ENCODE assay signal across 24 mouse cellular contexts in the genomic region with DNA sequence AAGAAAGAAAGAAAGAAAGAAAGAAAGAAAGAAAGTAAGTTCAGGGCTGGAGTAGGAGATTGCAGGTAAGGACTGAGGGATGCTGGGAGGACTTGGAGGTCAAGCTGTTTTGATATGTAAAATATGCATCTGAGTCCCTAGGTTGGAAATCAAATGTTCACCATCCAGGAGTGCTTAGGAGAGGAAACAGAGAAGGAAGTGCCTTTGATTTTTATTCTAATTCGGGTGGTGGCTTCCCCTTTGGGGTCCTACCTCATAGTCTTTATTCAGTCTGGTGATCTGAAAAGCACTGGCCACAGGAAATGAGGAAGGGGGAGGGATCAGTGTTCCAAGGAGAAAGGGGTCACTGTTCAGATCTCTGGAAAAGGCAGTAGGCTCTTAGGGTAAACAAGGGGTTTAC. TPM values are rescaled to one million over a fixed set of nuclear protein-coding genes. Genes with fewer than 3 reads are reported as not detected.
DNase-seq lines count a peak whose midpoint lies in the region; ATAC-seq lines count a peak whose summit lies in the region.
"Had no signal": no experiment of that assay in that cellular context is flagged by ENCODE, and none has a peak within 500 bp of the region (broad histone marks: within the 10 kb centered on the region; RNA-seq: fewer than 3 reads in every experiment).

No protein-coding gene starts in this region.

- no peaks in the 10 kb centered on the region for H3K36me3 ChIP-seq in hindbrain, embryonic 11.5 days (ENCODE audit: control insufficient read depth, insufficient read depth, low read length)
- H3K36me3 ChIP-seq: embryonic facial prominence, embryonic 13.5 days; embryonic facial prominence, embryonic 15.5 days; forebrain, embryonic 10.5 days; forebrain, embryonic 12.5 days; G1E had no signal

- no peaks in the 10 kb centered on the region for H3K27me3 ChIP-seq in hindbrain, embryonic 11.5 days (ENCODE audit: control insufficient read depth, insufficient read depth, low read length)
- H3K27me3 ChIP-seq: embryonic facial prominence, embryonic 13.5 days; embryonic facial prominence, embryonic 15.5 days; forebrain, embryonic 12.5 days; Patski had no signal

- ATAC-seq in hindbrain, embryonic 11.5 days (ENCODE audit: low FRiP score), result no peak
- ATAC-seq: activated CD4-positive, CD25-positive, alpha-beta regulatory T cell, adult 4 months; forebrain, embryonic 14.5 days; forebrain, embryonic 16.5 days; Patski had no signal

- 67% methylated on average over 1 of the region's 1 CpGs for WGBS in hindbrain, embryonic 11.5 days

- H3K27ac ChIP-seq in hindbrain, embryonic 11.5 days (ENCODE audit: low read depth, low read length), result no peak overlapping the region
- H3K27ac ChIP-seq: embryonic facial prominence, embryonic 13.5 days; embryonic facial prominence, embryonic 15.5 days; forebrain, embryonic 10.5 days; forebrain, embryonic 12.5 days had no signal

- DNase-seq in ES-CJ7 (ENCODE audit: low read depth, low spot score) (peak; percentile 91), R1 (ENCODE audit: low read depth, low spot score) (peak; percentile 96)
- DNase-seq in gastrocnemius, adult 18-20 months (ENCODE audit: low spot score), result no peak
- DNase-seq in left cerebral cortex, postnatal 4 days, result no peak
- no peak for DNase-seq in hindbrain, embryonic 11.5 days (ENCODE audit: low spot score)
- DNase-seq: adrenal gland, adult 8-10 months; adrenal gland, postnatal 14 days; adrenal gland, postnatal 36 days; cerebellum, adult 11-12 months; cerebellum, adult 2 months; cerebellum, adult 9-10 months; cerebellum, postnatal 10 days; cerebellum, postnatal 36 days; embryo, embryonic 11 days had no signal

- no peak overlapping the region for H3K4me2 ChIP-seq in hindbrain, embryonic 11.5 days (replicated peaks; ENCODE audit: low read depth, low read length)
- H3K4me2 ChIP-seq: embryonic facial prominence, embryonic 13.5 days; embryonic facial prominence, embryonic 15.5 days; forebrain, embryonic 12.5 days had no signal

- no peaks in the 10 kb centered on the region for H3K4me1 ChIP-seq in hindbrain, embryonic 11.5 days (replicated peaks; ENCODE audit: control insufficient read depth, insufficient read depth, low read length)
- H3K4me1 ChIP-seq: embryonic facial prominence, embryonic 13.5 days; embryonic facial prominence, embryonic 15.5 days; forebrain, embryonic 10.5 days; forebrain, embryonic 12.5 days had no signal

- intact Hi-C loops in left cerebral cortex, postnatal 4 days (cut with DNase I), result no loop called here

- no peak overlapping the region for H3K4me3 ChIP-seq in hindbrain, embryonic 11.5 days (ENCODE audit: low read depth, low read length)
- H3K4me3 ChIP-seq: embryonic facial prominence, embryonic 13.5 days; embryonic facial prominence, embryonic 15.5 days; erythroblast, embryonic 14.5 days; forebrain, embryonic 10.5 days; forebrain, embryonic 12.5 days had no signal

- H3K9me3 ChIP-seq in hindbrain, embryonic 11.5 days (ENCODE audit: control insufficient read depth, low read length), result no peaks in the 10 kb centered on the region
- H3K9me3 ChIP-seq: embryonic facial prominence, embryonic 13.5 days; embryonic facial prominence, embryonic 15.5 days; forebrain, embryonic 12.5 days; G1E had no signal

- no peak overlapping the region for H3K9ac ChIP-seq in hindbrain, embryonic 11.5 days (ENCODE audit: low read depth, low read length)
- H3K9ac ChIP-seq: embryonic facial prominence, embryonic 13.5 days; embryonic facial prominence, embryonic 15.5 days; forebrain, embryonic 12.5 days had no signal

RNA-seq across cellular contexts. Expression of gene Sirt1, which starts 21.0 kb away (rescaled TPM):
- 1 to 10 TPM; 6.8 to 8.1 TPM for total RNA-seq in gastrocnemius, adult 18-20 months (2021)
- 10 to 100 TPM; 14.9 to 17.5 TPM for total RNA-seq in left cerebral cortex, postnatal 4 days (2021)
- polyA plus RNA-seq in hindbrain, embryonic 11.5 days (2014; fragmentation: Nextera tagmentation; extraction: Ambion mirVana), result 8.4 and 11.2 TPM in 2 replicates

RNA-seq across cellular contexts. Expression of gene Dnajc12, which starts 21.7 kb away (rescaled TPM):
- 10 to 100 TPM; 21.7 to 25.1 TPM for total RNA-seq in gastrocnemius, adult 18-20 months (2021)
- 1 to 10 TPM; 5.5 to 6.9 TPM for total RNA-seq in left cerebral cortex, postnatal 4 days (2021)
- 12.5 and 19.6 TPM in 2 replicates for polyA plus RNA-seq in hindbrain, embryonic 11.5 days (2014; fragmentation: Nextera tagmentation; extraction: Ambion mirVana)

Comparison
In these comparisons a context has a peak if more than half of its experiments do, and no peak if none do; other contexts are left out.
1. DNase-seq: peak in ES-CJ7 (single experiment) and R1 (single experiment); none in gastrocnemius, adult 18-20 months (single experiment), left cerebral cortex, postnatal 4 days (single experiment) and hindbrain, embryonic 11.5 days (single experiment).